Mouse (Mus musculus): ENCODE results near the gene Rbms3. TPM values are rescaled to one million over a fixed set of nuclear protein-coding genes. Genes with fewer than 3 reads are reported as not detected.

Gene Rbms3
- polyA plus RNA-seq, 1 experiment from 2014 or later, result 48.9 TPM

DNA sequence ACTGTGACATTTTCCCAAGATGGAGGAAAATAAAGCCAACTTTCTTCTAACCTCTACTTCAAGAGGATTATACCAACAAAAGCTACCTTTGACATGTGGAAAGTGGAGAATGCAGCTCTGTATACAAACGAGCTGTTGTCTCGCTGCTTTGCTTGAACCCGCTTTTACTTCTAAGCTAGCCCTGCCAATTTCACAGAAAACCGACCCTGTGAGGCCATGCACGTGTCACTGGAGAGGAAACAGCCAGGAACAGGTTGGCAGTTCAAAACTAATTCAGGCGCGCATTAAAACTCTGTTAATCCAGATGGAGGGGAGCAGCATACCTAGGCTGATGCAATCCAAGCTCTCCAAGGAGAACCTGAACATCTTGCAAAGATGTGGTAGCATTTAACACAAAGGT, 796.0 kb downstream of the Rbms3 start:
- TF ChIP-seq EP300 (IDR thresholded peaks at IDR 0.05), result no peak
- TF ChIP-seq CTCF (IDR thresholded peaks at IDR 0.05), result no peak
- Histone ChIP-seq H3K36me3 (ENCODE audit: insufficient read depth, low read length) (no peaks in the 10 kb centered on the region), H3K4me2 (replicated peaks; ENCODE audit: low read depth, low read length) (no peak overlapping the region), H3K9ac (replicated peaks; ENCODE audit: low read depth) (no peak overlapping the region), H3K27ac (ENCODE audit: low read length) (no peak overlapping the region), H3K9me3 (ENCODE audit: low read length) (no peaks in the 10 kb centered on the region), H3K27me3 (replicated peaks; ENCODE audit: insufficient read depth, low read length) (no peaks in the 10 kb centered on the region), H3K4me1 (ENCODE audit: insufficient read depth, low read depth, low read length) (no peaks in the 10 kb centered on the region), H3K4me3 (ENCODE audit: low read depth, low read length) (no peak overlapping the region)
- DNase-seq (ENCODE audit: low spot score) (no peak), ATAC-seq (no peak)
- 78% methylated on average over 7 of the region's 7 CpGs for WGBS

- WGBS, result 71% methylated on average over 1 of the region's 1 CpGs
- no peak overlapping the region for H3K27ac ChIP-seq (ENCODE audit: low read length)
Observed at GRCm38 (mm10) chr9:116832822-116833221, 796.9 kb downstream of the Rbms3 start.

GRCm38 (mm10) chr9:116831386-116831785, 798.3 kb downstream of the Rbms3 start:
- Histone ChIP-seq H3K4me3 (ENCODE audit: low read depth, low read length) (no peak overlapping the region), H3K36me3 (ENCODE audit: insufficient read depth, low read length) (no peaks in the 10 kb centered on the region), H3K4me2 (replicated peaks; ENCODE audit: low read depth, low read length) (no peak overlapping the region), H3K9ac (replicated peaks; ENCODE audit: low read depth) (no peak overlapping the region), H3K27ac (ENCODE audit: low read length) (no peak overlapping the region), H3K9me3 (ENCODE audit: low read length) (no peaks in the 10 kb centered on the region), H3K4me1 (ENCODE audit: insufficient read depth, low read depth, low read length) (no peaks in the 10 kb centered on the region), H3K27me3 (replicated peaks; ENCODE audit: insufficient read depth, low read length) (no peaks in the 10 kb centered on the region)
- 52% methylated on average over 5 of the region's 5 CpGs for WGBS
- no peak; the same call in 1 of the 2 replicates for ATAC-seq
- TF ChIP-seq CTCF (IDR thresholded peaks at IDR 0.05), result no peak
- no peak for DNase-seq (ENCODE audit: low spot score)

More at GRCm38 (mm10) chr9:116832822-116833221, 796.9 kb downstream of the Rbms3 start:
- H3K4me3 ChIP-seq (ENCODE audit: low read depth, low read length), result no peak overlapping the region
- no peaks in the 10 kb centered on the region for H3K27me3 ChIP-seq (replicated peaks; ENCODE audit: insufficient read depth, low read length)
- ATAC-seq (no peak), DNase-seq (ENCODE audit: low spot score) (no peak)
- H3K4me1 ChIP-seq (ENCODE audit: insufficient read depth, low read depth, low read length), result no peaks in the 10 kb centered on the region
- H3K4me2 ChIP-seq (replicated peaks; ENCODE audit: low read depth, low read length), result no peak overlapping the region
- H3K9ac ChIP-seq (replicated peaks; ENCODE audit: low read depth), result no peak overlapping the region
- H3K9me3 ChIP-seq (ENCODE audit: low read length), result no peaks in the 10 kb centered on the region
- no peaks in the 10 kb centered on the region for H3K36me3 ChIP-seq (ENCODE audit: insufficient read depth, low read length)
- TF ChIP-seq CTCF (IDR thresholded peaks at IDR 0.05) (no peak), EP300 (IDR thresholded peaks at IDR 0.05) (no peak)

GRCm38 (mm10) chr9:116829929-116830328, 799.8 kb downstream of the Rbms3 start:
- Histone ChIP-seq H3K4me2 (replicated peaks; ENCODE audit: low read depth, low read length) (no peak overlapping the region), H3K36me3 (ENCODE audit: insufficient read depth, low read length) (no peaks in the 10 kb centered on the region), H3K4me3 (ENCODE audit: low read depth, low read length) (no peak overlapping the region), H3K27me3 (replicated peaks; ENCODE audit: insufficient read depth, low read length) (no peaks in the 10 kb centered on the region), H3K27ac (ENCODE audit: low read length) (no peak overlapping the region), H3K9ac (replicated peaks; ENCODE audit: low read depth) (no peak overlapping the region), H3K9me3 (ENCODE audit: low read length) (no peaks in the 10 kb centered on the region), H3K4me1 (ENCODE audit: insufficient read depth, low read depth, low read length) (no peaks in the 10 kb centered on the region)
- TF ChIP-seq CTCF (IDR thresholded peaks at IDR 0.05) (no peak), EP300 (IDR thresholded peaks at IDR 0.05) (no peak)
- no peak for DNase-seq (ENCODE audit: low spot score)
- ATAC-seq, result no peak
- 78% methylated on average over 4 of the region's 4 CpGs for WGBS

GRCm38 (mm10) chr9:116821601-116822000, 808.1 kb downstream of the Rbms3 start:
- no peaks in the 10 kb centered on the region for H3K36me3 ChIP-seq (ENCODE audit: insufficient read depth, low read length)
- DNase-seq (ENCODE audit: low spot score), result no peak
- no peak overlapping the region for H3K9ac ChIP-seq (replicated peaks; ENCODE audit: low read depth)
- no peak overlapping the region for H3K27ac ChIP-seq (ENCODE audit: low read length)
- no peaks in the 10 kb centered on the region for H3K9me3 ChIP-seq (ENCODE audit: low read length)
- 73% methylated on average over 7 of the region's 7 CpGs for WGBS
- ATAC-seq, result no peak
- H3K4me3 ChIP-seq (ENCODE audit: low read depth, low read length), result no peak overlapping the region
- H3K27me3 ChIP-seq (replicated peaks; ENCODE audit: insufficient read depth, low read length), result no peaks in the 10 kb centered on the region
- no peaks in the 10 kb centered on the region for H3K4me1 ChIP-seq (ENCODE audit: insufficient read depth, low read depth, low read length)
- H3K4me2 ChIP-seq (replicated peaks; ENCODE audit: low read depth, low read length), result no peak overlapping the region
- TF ChIP-seq CTCF (IDR thresholded peaks at IDR 0.05), result no peak
- no peak for TF ChIP-seq EP300 (IDR thresholded peaks at IDR 0.05)

DNA sequence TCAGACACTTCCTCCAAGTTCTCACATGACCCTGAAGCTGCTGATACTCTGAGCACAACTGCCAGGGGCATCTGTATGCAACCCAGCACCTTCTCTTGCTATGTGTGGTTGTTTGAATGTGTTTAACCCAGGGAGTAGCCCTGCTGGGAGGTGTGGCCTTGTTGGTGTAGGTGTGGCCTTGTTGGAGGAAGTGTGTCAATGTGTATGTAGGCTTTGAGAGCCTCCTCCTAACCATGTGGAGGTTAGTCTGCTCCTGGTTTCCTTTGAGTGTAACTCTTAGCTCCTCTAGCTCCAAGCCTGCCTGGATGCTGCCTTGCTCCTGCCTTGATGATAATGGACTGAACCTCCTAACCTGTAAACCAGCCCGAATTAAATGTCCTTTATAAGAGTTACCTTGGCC, 812.5 kb downstream of the Rbms3 start:
- WGBS, result 90% methylated on average over 1 of the region's 1 CpGs
- DNase-seq (ENCODE audit: low spot score), result no peak
- Histone ChIP-seq H3K4me2 (replicated peaks; ENCODE audit: low read depth, low read length) (no peak overlapping the region), H3K27ac (ENCODE audit: low read length) (no peak overlapping the region), H3K36me3 (ENCODE audit: insufficient read depth, low read length) (no peaks in the 10 kb centered on the region), H3K4me3 (ENCODE audit: low read depth, low read length) (no peak overlapping the region), H3K4me1 (ENCODE audit: insufficient read depth, low read depth, low read length) (no peaks in the 10 kb centered on the region), H3K27me3 (replicated peaks; ENCODE audit: insufficient read depth, low read length) (no peaks in the 10 kb centered on the region), H3K9me3 (ENCODE audit: low read length) (no peaks in the 10 kb centered on the region), H3K9ac (replicated peaks; ENCODE audit: low read depth) (no peak overlapping the region)
- TF ChIP-seq EP300 (IDR thresholded peaks at IDR 0.05), result no peak
- no peak for TF ChIP-seq CTCF (IDR thresholded peaks at IDR 0.05)
- no peak for ATAC-seq

DNA sequence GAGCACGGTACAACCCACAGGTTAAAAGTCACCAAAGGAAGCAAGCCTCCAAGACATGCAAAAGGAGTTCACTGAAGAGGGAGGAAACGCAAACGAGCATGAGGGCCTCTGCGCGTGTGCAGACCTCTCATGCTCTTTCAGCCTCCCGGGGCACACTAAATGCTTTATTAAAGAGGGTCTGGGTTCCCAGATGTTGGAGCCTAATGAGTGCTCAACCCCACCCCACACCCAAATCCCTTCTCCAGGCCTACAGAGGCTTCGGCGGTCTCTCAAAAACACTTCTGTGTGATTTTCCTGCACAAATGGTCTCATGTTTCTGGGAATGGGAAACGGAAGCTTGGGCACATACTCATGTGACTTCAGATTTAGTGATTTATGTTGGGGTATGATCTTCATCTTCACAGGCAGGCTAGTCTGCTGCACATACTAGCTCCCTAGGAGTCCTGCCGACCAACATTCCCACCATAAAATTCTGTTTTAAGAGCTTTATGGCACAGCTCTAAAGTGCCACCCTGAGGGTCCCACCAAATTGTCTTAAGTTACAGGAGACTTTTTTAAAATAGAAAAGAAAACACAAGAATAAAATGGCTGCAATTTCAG, 815.1 kb downstream of the Rbms3 start:
- Histone ChIP-seq H3K9me3 (ENCODE audit: low read length) (no peaks in the 10 kb centered on the region), H3K9ac (replicated peaks; ENCODE audit: low read depth) (no peak overlapping the region), H3K27ac (ENCODE audit: low read length) (no peak overlapping the region), H3K4me2 (replicated peaks; ENCODE audit: low read depth, low read length) (no peak overlapping the region), H3K4me3 (ENCODE audit: low read depth, low read length) (no peak overlapping the region), H3K36me3 (ENCODE audit: insufficient read depth, low read length) (no peaks in the 10 kb centered on the region), H3K27me3 (replicated peaks; ENCODE audit: insufficient read depth, low read length) (no peaks in the 10 kb centered on the region), H3K4me1 (ENCODE audit: insufficient read depth, low read depth, low read length) (no peaks in the 10 kb centered on the region)
- DNase-seq (ENCODE audit: low spot score) (no peak), ATAC-seq (no peak)
- WGBS, result 55% methylated on average over 10 of the region's 10 CpGs
- TF ChIP-seq CTCF (IDR thresholded peaks at IDR 0.05) (no peak), EP300 (IDR thresholded peaks at IDR 0.05) (no peak)
